Mouse (Mus musculus) NIH3T3 (cell line): ENCODE measurements around the gene Hivep3.

Experiments
- DNase-seq: peaks from one replicate; pipeline ENCODE4 v3.0.0-alpha.2; 2012; ENCODE audit warnings: low read depth

The Hivep3 gene

GRCm38 (mm10) chr4:120158714-120159310 is 425.2 kb downstream of the Hivep3 start:
- no peak for DNase-seq

- peak; percentile 45 for DNase-seq
Measured at GRCm38 (mm10) chr4:120161166-120161949, 427.8 kb downstream of the Hivep3 start, which contains the start of gene Edn2. Gene Edn2, plus strand, starts transcription at chr4:120161206.

GRCm38 (mm10) chr4:120162586-120162985 is 429.0 kb downstream of the Hivep3 start:
- DNase-seq, result no peak

GRCm38 (mm10) chr4:120163242-120163641 is 429.7 kb downstream of the Hivep3 start:
- no peak for DNase-seq

GRCm38 (mm10) chr4:120164316-120164715 is 430.7 kb downstream of the Hivep3 start:
- no peak for DNase-seq

- no peak for DNase-seq
Measured at GRCm38 (mm10) chr4:120167778-120168177, 434.2 kb downstream of the Hivep3 start.

GRCm38 (mm10) chr4:120168346-120168745 is 434.8 kb downstream of the Hivep3 start:
- DNase-seq, result no peak

- DNase-seq, result no peak
Measured at GRCm38 (mm10) chr4:120170387-120170936, 436.9 kb downstream of the Hivep3 start.

GRCm38 (mm10) chr4:120172050-120172684 is 438.6 kb downstream of the Hivep3 start:
- peak; percentile 76 for DNase-seq

- no peak for DNase-seq
Measured at GRCm38 (mm10) chr4:120179123-120179522, 445.5 kb downstream of the Hivep3 start.

- DNase-seq, result no peak
Measured at GRCm38 (mm10) chr4:120180535-120180934, 447.0 kb downstream of the Hivep3 start.

GRCm38 (mm10) chr4:120184374-120184991 is 450.9 kb downstream of the Hivep3 start:
- peak; percentile 41 for DNase-seq

GRCm38 (mm10) chr4:120186441-120186840 is 452.9 kb downstream of the Hivep3 start:
- no peak for DNase-seq

GRCm38 (mm10) chr4:120186934-120187333 is 453.4 kb downstream of the Hivep3 start:
- peak; percentile 52 for DNase-seq
